8 mouse cellular contexts compared by ENCODE assay signal in genomic region chr13:111809466-111810228, GRCm38 (mm10). TPM values are rescaled to one million over a fixed set of nuclear protein-coding genes. Genes with fewer than 3 reads are reported as not detected.
DNase-seq lines count a peak whose midpoint lies in the region; ATAC-seq lines count a peak whose summit lies in the region.

No protein-coding gene starts in this region.

- no peaks in the 10 kb centered on the region for H3K9me3 ChIP-seq in liver, embryonic 12.5 days (replicated peaks)
- no peaks in the 10 kb centered on the region for H3K9me3 ChIP-seq in neural tube, embryonic 12.5 days

- peak; percentile 45 for DNase-seq in 416B (ENCODE audit: low read depth)
- peak; percentile 67 for DNase-seq in MN1 (ENCODE audit: low spot score)
- DNase-seq in cerebellum, postnatal 36 days: peak; percentile 59 to 63
- peak; percentile 78 for DNase-seq in kidney, adult 11 months
- no peak for DNase-seq in T-cell, adult 2 months (ENCODE audit: low spot score)

- peak overlapping the region; percentile 99 for H3K4me2 ChIP-seq in liver, embryonic 12.5 days
- H3K4me2 ChIP-seq in neural tube, embryonic 12.5 days (replicated peaks): peak overlapping the region; percentile 87

- peak overlapping the region; percentile 92 for H3K9ac ChIP-seq in liver, embryonic 12.5 days
- peak overlapping the region; percentile 81 for H3K9ac ChIP-seq in neural tube, embryonic 12.5 days

- H3K27ac ChIP-seq in liver, embryonic 12.5 days: peak overlapping the region; percentile 95
- H3K27ac ChIP-seq in neural tube, embryonic 12.5 days: peak overlapping the region; percentile 87

- H3K36me3 ChIP-seq in liver, embryonic 12.5 days: no peaks in the 10 kb centered on the region
- H3K36me3 ChIP-seq in neural tube, embryonic 12.5 days: no peaks in the 10 kb centered on the region

- peaks cover 20% of the 10 kb centered on the region for H3K27me3 ChIP-seq in liver, embryonic 12.5 days (replicated peaks)
- H3K27me3 ChIP-seq in neural tube, embryonic 12.5 days (replicated peaks): no peaks in the 10 kb centered on the region

- H3K4me1 ChIP-seq in liver, embryonic 12.5 days: peaks cover 32% of the 10 kb centered on the region
- H3K4me1 ChIP-seq in neural tube, embryonic 12.5 days: peaks cover 16% of the 10 kb centered on the region; the same call in 1 of the 2 replicates

- peak overlapping the region; percentile 99 for H3K4me3 ChIP-seq in liver, embryonic 12.5 days
- peak overlapping the region; percentile 94 for H3K4me3 ChIP-seq in neural tube, embryonic 12.5 days

- peak; percentile 7 for ATAC-seq in granulocyte monocyte progenitor cell, adult 5-6 weeks (replicated peaks; ENCODE audit: poor library complexity, severe bottlenecking)
- peak; percentile 52 for ATAC-seq in liver, embryonic 12.5 days
- peak; percentile 62 for ATAC-seq in neural tube, embryonic 12.5 days (ENCODE audit: low FRiP score, low read depth)

- 2% methylated on average over 29 of the region's 29 CpGs for WGBS in liver, embryonic 12.5 days (ENCODE audit: insufficient replicate concordance)
- WGBS in neural tube, embryonic 12.5 days: 1% methylated on average over 29 of the region's 29 CpGs

RNA-seq across cellular contexts. Expression of gene Map3k1, which starts 0.9 kb away (rescaled TPM):
- total RNA-seq in granulocyte monocyte progenitor cell, adult 5-6 weeks (2014; fragmentation: Nextera tagmentation): 33.6 and 43.6 TPM in 2 replicates
- 54.3 and 66.2 TPM in 2 replicates for total RNA-seq in granulocyte monocyte progenitor cell, adult 5-6 weeks (2017)
- polyA plus RNA-seq in liver, embryonic 12.5 days (2016; fragmentation: Nextera tagmentation; extraction: Ambion mirVana): 16.8 and 17.0 TPM in 2 replicates
- 13.2 and 14.2 TPM in 2 replicates for polyA plus RNA-seq in neural tube, embryonic 12.5 days (2016; fragmentation: Nextera tagmentation; extraction: Ambion mirVana)

Comparison
In these comparisons a context has a peak if more than half of its experiments do, and no peak if none do; other contexts are left out.
1. ATAC-seq: peak in every context shown above with its lines; median percentile 62 in neural tube, embryonic 12.5 days; 52 in liver, embryonic 12.5 days; 7 in granulocyte monocyte progenitor cell, adult 5-6 weeks.